Mouse (Mus musculus) megakaryocyte, embryonic 14.5 days (primary cell): ENCODE data around the gene Mcur1. TPM values are rescaled to one million over a fixed set of nuclear protein-coding genes. Genes with fewer than 3 reads are reported as not detected.

Source experiments
- H3K27me3 ChIP-seq: replicated peaks from 2 replicates; pipeline ENCODE3; 2012; ENCODE audit warnings: inconsistent platforms
- H3K36me3 ChIP-seq: replicated peaks from 2 replicates; pipeline ENCODE3; 2012; ENCODE audit warnings: low read length, inconsistent platforms, mixed read lengths
- H3K4me1 ChIP-seq: 2 replicates; pipeline ENCODE4 v1.6.1; 2012; ENCODE audit warnings: inconsistent platforms
- H3K4me3 ChIP-seq: replicated peaks from 2 replicates; pipeline ENCODE3; 2012; ENCODE audit warnings: moderate library complexity, mild to moderate bottlenecking, inconsistent platforms
- H3K9me3 ChIP-seq: 2 replicates; pipeline ENCODE4 v1.6.1; 2012; ENCODE audit warnings: inconsistent platforms
- FLI1 ChIP-seq: IDR thresholded peaks from 2 replicates; pipeline ENCODE4 v1.6.1; 2012; ENCODE audit warnings: low read length, inconsistent platforms, mixed read lengths
- GATA1 ChIP-seq: IDR thresholded peaks from 3 replicates; pipeline ENCODE4 v1.6.1; 2012; ENCODE audit warnings: mixed read lengths, low read length, inconsistent platforms, borderline replicate concordance
- polyA plus RNA-seq: library from polyadenylated mRNA; stranded (reverse); fragments of >175 nt; gene quantifications from 2 replicates; pipeline ENCODE4 v1.2.3, GENCODE M21; 2012; ENCODE audit warnings: low replicate concordance; ENCODE audit not compliant: insufficient read depth

Mcur1 gene
- 7.8 and 17.5 TPM in 2 replicates for polyA plus RNA-seq

DNA sequence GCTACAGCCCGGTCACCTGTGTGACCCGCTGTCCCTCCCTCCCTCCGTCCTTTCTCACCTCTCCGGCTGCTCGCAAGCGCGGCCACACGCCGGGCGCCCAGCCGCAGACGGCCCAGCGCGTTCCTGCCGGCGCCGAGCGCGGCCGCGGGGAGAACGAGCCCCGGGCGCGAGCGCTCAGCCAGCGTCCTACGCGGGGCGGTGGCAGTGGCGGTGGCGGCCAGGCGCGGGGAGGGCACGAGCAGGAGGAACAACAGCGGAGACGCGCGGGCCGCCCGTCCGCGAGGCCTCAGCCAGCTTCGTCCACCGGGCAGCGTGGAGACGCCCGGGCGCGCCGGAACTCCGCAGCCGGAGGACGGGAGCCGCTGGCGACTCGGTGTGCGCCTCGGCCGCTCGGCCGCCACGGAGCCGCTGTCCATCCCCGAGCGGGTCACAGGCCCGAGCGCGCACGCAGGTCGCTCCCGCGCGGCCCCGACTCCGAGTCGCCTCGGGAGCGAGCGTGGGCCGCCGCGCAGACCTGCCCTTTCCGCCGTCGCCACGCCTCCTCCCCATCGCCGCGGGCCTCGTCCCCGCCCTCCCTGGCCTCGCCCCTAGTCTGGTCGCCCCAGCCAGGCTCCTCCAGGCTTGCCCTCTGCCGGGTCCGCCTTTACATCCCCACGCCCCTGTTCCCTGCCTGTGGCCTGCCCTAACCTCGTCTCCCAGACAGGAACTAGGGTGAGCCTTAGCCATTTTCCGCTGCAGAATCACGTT lies at the start of gene Mcur1:
TSS of gene Mcur1 (minus strand) at position 481 of the 747 bp plus-strand sequence.
- Histone ChIP-seq H3K4me1 (peaks cover 54% of the 10 kb centered on the region), H3K36me3 (peaks cover 20% of the 10 kb centered on the region), H3K9me3 (no peaks in the 10 kb centered on the region), H3K27me3 (no peaks in the 10 kb centered on the region), H3K4me3 (peak within 1 kb of the TSS; percentile 99)
- TF ChIP-seq GATA1 (no peak), FLI1 (no peak)

DNA sequence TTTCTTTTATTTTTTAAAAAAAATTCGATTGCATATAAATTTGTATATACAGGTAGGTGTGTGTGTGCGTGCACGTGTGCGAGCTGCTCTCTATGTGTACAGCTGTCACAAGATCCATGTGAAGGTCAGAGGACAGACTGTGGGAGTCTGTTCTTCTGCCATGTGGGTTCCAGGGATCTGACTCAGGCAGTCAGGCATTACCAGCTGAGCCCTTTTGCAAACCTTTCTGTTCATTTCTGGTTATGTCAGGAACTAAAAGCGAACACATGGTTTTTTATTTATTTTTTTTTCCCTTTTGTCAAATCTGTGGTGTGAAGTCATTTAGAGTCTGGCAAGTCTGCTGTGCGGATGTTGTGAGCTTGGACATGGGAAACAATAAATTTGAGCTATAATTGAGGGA lies 48.9 kb upstream of the Mcur1 start:
- Histone ChIP-seq H3K27me3 (peaks cover 34% of the 10 kb centered on the region), H3K4me3 (no peak overlapping the region), H3K4me1 (no peaks in the 10 kb centered on the region), H3K36me3 (no peaks in the 10 kb centered on the region), H3K9me3 (no peaks in the 10 kb centered on the region)
- TF ChIP-seq GATA1 (no peak), FLI1 (no peak)

DNA sequence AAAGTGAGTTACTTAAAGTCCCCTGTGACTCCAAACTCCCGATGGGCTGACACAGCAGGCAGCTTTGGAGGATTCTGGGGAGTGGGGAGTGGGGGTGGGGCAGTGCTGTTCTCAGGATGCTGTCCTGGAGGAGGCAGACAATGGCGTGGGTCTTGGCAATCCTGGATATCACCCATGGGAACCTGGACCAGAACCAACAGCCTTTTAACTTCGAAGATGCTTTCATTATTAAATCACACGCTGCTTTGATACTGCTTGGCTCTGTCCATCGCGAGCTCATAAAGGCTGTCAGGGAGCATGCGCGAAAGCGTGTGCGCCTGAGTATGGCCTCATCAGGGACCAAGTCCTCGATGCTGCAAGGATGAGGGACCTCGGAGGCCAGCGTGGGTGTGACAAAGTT lies 43.1 kb upstream of the Mcur1 start:
- Histone ChIP-seq H3K27me3 (peaks cover 40% of the 10 kb centered on the region), H3K9me3 (no peaks in the 10 kb centered on the region), H3K4me3 (no peak overlapping the region), H3K36me3 (no peaks in the 10 kb centered on the region), H3K4me1 (no peaks in the 10 kb centered on the region)
- TF ChIP-seq GATA1 (no peak), FLI1 (no peak)

DNA sequence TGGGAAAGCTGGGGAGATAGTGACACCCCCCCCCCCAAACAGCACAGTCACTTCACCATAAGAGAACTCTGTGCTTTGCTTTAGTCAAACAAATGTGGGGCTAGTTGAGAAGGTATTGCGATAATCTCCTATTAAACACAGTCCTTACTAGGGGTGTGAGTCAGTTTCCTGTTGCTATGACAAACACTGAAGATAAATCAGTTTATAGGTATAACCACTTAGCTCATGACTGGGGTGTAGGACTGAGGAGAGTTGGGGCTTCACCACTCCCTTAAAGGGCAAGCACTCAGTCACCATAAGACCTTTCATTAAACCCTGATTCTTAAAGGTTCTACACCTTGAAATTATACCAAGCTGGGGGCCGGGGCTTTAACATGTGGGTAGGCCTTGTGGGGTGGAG lies 42.4 kb upstream of the Mcur1 start:
- no peak for TF ChIP-seq FLI1
- no peak for TF ChIP-seq GATA1
- Histone ChIP-seq H3K36me3 (no peaks in the 10 kb centered on the region), H3K4me3 (no peak overlapping the region), H3K4me1 (no peaks in the 10 kb centered on the region), H3K9me3 (no peaks in the 10 kb centered on the region), H3K27me3 (peaks cover 40% of the 10 kb centered on the region)

DNA sequence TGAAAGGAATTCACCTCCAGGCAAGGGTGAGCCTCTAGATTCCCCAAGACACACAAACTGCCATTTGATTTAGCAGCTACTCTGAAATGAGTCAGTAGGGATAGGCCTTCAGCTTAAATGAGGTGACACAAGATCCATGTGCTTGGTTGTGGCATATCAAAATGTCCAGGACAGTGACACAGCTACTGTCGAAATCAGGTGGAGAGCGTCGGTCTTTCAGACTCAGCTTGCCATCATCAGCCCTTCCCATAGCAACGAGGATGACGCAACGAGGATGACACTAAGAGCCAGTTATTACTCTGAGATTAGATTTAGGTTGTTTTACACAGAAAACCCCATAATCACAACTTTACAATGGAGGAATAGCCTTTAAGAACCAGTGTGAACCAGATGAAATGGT lies 41.0 kb upstream of the Mcur1 start:
- no peaks in the 10 kb centered on the region for H3K4me1 ChIP-seq
- H3K27me3 ChIP-seq: peaks cover 37% of the 10 kb centered on the region
- no peak overlapping the region for H3K4me3 ChIP-seq
- TF ChIP-seq FLI1: no peak
- no peak for TF ChIP-seq GATA1
- H3K9me3 ChIP-seq: no peaks in the 10 kb centered on the region
- H3K36me3 ChIP-seq: no peaks in the 10 kb centered on the region

DNA sequence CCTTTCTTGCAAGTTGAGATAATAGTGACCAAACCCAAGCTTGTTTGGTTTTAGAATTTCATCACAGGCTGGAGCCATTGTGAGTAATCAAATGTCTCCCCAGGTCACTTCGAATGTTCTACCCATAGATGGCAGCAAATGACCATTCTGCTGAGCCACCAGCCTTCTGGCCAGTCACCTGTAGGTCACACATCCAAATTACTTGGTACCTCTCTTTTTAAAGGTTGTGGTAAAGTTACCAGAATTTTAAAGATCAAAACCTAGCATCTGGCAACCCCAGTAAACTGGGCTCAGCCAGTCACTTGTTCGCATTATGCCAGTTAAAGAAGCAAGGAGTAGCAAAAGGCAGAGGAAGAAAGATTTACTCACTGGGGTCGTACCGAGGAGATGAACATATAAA lies 35.9 kb upstream of the Mcur1 start:
- Histone ChIP-seq H3K36me3 (no peaks in the 10 kb centered on the region), H3K4me3 (no peak overlapping the region), H3K9me3 (no peaks in the 10 kb centered on the region), H3K4me1 (peaks cover 7% of the 10 kb centered on the region; the same call in 1 of the 2 replicates), H3K27me3 (peaks cover 20% of the 10 kb centered on the region)
- no peak for TF ChIP-seq FLI1
- no peak for TF ChIP-seq GATA1

DNA sequence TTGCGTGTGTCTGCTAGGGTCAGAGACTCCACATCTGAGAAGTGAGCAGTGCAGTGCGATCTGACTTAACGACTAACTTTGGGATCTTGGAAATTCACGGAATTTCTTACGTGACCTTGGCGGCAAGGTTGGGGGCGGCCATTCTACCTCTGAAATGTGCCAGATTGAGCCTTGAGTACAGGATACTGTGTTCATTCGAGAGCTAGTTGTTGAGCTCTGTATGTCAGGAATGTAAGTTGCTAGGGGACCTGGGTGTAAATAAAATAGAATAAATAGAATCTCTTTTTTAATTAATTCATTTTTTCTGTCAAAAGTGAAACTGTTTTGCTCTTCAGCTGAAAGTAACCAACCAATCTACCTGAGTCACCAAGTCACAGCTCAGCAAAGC lies 32.7 kb upstream of the Mcur1 start:
- H3K4me1 ChIP-seq: peaks cover 7% of the 10 kb centered on the region; the same call in 1 of the 2 replicates
- peaks cover 22% of the 10 kb centered on the region for H3K27me3 ChIP-seq
- H3K9me3 ChIP-seq: no peaks in the 10 kb centered on the region
- H3K36me3 ChIP-seq: no peaks in the 10 kb centered on the region
- H3K4me3 ChIP-seq: peak overlapping the region; percentile 75
- TF ChIP-seq FLI1: no peak
- no peak for TF ChIP-seq GATA1

DNA sequence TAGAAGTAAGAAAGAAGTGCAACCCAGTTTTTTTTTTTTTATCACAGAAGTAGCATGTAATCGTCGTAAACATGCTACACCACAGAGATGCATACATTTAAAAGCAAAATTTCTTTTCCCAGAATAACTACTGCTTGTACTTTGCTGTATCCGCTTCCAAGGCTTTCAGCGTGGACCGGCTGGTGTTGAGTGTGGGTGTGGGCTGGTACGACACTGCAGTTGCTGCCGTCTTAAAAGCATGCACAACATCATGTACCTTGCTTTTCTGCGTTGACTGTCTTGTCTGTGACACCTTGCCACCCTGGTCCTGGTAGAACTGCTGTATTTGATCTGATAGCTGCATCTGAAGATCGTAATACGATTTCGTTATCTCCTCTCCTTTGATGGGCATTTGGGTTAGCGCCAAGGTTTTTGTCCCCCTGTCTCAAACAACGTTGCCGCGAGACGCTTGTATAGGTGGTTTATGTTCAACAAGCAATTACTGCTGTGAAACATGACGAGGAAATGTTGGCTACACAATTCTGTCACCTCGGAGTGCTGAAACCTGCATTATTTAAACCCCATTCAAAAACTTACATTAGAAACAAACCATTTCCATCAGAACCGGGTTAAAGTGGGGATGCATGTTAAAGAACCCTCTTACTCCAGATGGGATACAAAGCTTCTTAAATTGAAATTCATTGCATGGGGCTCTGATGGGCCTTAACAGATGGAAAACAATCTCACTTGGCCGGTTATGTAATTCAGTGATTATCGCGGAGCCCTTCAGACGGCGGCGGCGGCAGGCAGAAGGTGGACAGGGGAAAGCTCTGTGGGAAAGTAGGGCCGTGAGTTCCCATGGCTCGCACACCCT lies 32.1 kb upstream of the Mcur1 start:
- no peak for TF ChIP-seq GATA1
- no peak for TF ChIP-seq FLI1
- Histone ChIP-seq H3K27me3 (peaks cover 20% of the 10 kb centered on the region), H3K4me3 (peak overlapping the region; percentile 75), H3K36me3 (no peaks in the 10 kb centered on the region), H3K9me3 (peaks cover under 1% of the 10 kb centered on the region; the same call in 1 of the 2 replicates), H3K4me1 (peaks cover 7% of the 10 kb centered on the region; the same call in 1 of the 2 replicates)

DNA sequence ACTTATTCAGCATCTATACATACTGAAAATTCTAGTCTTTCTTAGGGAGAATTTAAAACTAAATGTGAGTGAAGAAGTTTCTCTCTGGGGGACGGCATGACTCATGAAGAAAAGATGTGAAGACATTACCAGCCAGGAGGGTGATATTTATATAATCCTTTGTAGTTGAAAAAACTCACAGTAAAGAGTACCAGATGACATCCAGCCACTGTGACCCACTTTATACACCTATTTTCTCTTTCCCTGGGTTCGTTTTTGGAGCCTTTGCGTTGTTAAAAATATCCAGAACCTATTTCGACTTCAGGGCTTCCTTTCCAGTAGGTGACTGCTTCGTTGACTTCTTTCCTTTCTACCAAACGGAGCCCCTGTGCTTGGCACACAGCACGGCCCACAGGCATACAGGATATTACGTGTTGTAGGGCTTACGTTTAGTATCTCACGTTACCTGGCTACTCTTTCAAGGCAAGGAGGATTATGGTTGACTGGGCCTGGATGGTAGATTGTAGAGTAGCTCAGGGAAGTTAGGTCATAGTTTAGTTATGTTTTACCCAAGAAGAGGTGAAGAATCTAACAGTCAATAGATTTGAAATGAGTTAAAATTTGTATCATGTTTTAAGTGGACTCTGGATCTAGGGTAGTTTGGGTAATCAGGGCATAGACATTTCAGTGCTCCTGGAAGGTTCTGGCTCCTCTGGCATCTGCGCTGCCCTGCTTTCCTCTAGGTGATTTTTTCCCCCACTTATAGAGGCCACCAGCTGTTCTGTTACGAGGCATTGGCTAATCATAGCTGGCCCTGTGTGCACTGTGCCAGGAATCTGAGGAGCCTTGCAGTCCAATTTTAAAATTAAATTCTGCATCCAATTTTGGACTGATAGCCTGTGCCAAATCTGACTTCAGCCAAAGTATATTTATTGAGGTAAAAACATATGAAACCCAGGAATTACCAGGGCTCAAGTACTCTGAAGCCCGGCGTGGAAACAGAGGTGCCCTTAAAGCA lies 28.2 kb upstream of the Mcur1 start:
- no peaks in the 10 kb centered on the region for H3K36me3 ChIP-seq
- H3K4me1 ChIP-seq: peaks cover 7% of the 10 kb centered on the region; the same call in 1 of the 2 replicates
- TF ChIP-seq GATA1 (no peak), FLI1 (no peak)
- peaks cover 11% of the 10 kb centered on the region for H3K9me3 ChIP-seq
- no peak overlapping the region for H3K4me3 ChIP-seq
- peaks cover 36% of the 10 kb centered on the region for H3K27me3 ChIP-seq
